Mouse (Mus musculus) spleen, adult 2 months (tissue): Measurements from ENCODE around the gene Lcn9.

Source experiments
- CTCF ChIP-seq: fragments of 200-500 bp; IDR thresholded peaks from 2 replicates; pipeline ENCODE4 v1.5.1; 2011; ENCODE audit warnings: mild to moderate bottlenecking, inconsistent platforms; ENCODE audit not compliant: insufficient read depth, insufficient read length, insufficient replicate concordance; ENCODE audit errors: extremely low read depth
- POLR2A ChIP-seq: fragments of 200-500 bp; IDR thresholded peaks from 2 replicates; pipeline ENCODE4 v1.6.1; 2011; ENCODE audit warnings: low read depth, low read length, inconsistent platforms

DNA sequence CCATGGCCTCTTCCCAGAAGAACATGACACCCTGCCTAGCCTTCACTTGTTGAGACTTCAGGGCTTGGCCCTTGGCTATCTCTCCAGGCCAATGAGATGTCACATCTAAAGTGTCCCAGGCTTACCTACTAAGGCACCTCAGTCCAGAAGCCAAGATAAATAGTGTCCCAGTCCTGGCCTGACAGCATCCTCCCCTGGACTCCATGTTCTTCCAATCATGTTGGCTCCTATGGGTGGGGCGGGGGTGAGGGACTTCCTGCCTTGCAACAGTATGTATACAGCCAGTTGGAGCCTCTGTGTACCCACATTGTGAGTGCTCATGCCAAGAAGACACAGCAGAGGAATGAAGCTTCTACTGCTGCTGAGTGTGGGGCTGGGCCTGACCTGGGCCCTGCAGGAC is 46.2 kb upstream of the Lcn9 start, which contains the start of gene Lcn11:
- no peak for TF ChIP-seq POLR2A
- TF ChIP-seq CTCF = no peak
